Mouse (Mus musculus): ENCODE measurements at regions not wholly inside any gene's neighbourhood (a gene's known extent, or its start where the extent isn't known, plus 50 kb on each side); places are given as distances from the start of the nearest gene placed in this dataset.
A peak's percentile ranks its signal among the peaks of the same experiment; 100 is the strongest.

- Histone ChIP-seq H3K4me2 (no peak overlapping the region), H3K9ac (no peak overlapping the region), H3K27me3 (no peaks in the 10 kb centered on the region), H3K27ac (no peak overlapping the region), H3K36me3 (ENCODE audit: poor library complexity, severe bottlenecking) (no peaks in the 10 kb centered on the region), H3K4me3 (no peak overlapping the region), H3K4me1 (no peaks in the 10 kb centered on the region), H3K9me3 (replicated peaks) (peaks cover 8% of the 10 kb centered on the region)
- WGBS: 93% methylated on average over 12 of the region's 12 CpGs
- ATAC-seq: no peak
Measured at GRCm38 (mm10) chr12:110332616-110333154, 53.8 kb downstream of the Dio3 start.

GRCm38 (mm10) chr12:110334609-110335008, 55.7 kb downstream of the Dio3 start:
- Histone ChIP-seq H3K27me3 (no peaks in the 10 kb centered on the region), H3K4me1 (no peaks in the 10 kb centered on the region), H3K27ac (no peak overlapping the region), H3K4me3 (no peak overlapping the region), H3K9me3 (replicated peaks) (peaks cover 8% of the 10 kb centered on the region), H3K4me2 (no peak overlapping the region), H3K36me3 (ENCODE audit: poor library complexity, severe bottlenecking) (no peaks in the 10 kb centered on the region), H3K9ac (no peak overlapping the region)
- WGBS: 78% methylated on average over 2 of the region's 2 CpGs
- no peak for ATAC-seq

- Histone ChIP-seq H3K9me3 (replicated peaks) (no peaks in the 10 kb centered on the region), H3K9ac (no peak overlapping the region), H3K4me2 (no peak overlapping the region), H3K4me1 (no peaks in the 10 kb centered on the region), H3K27ac (no peak overlapping the region), H3K27me3 (no peaks in the 10 kb centered on the region), H3K4me3 (no peak overlapping the region), H3K36me3 (ENCODE audit: poor library complexity, severe bottlenecking) (no peaks in the 10 kb centered on the region)
- no peak for ATAC-seq
- 79% methylated on average over 4 of the region's 4 CpGs for WGBS
Measured at GRCm38 (mm10) chr12:110344280-110344827, 65.5 kb downstream of the Dio3 start.

- no peak overlapping the region for H3K9ac ChIP-seq
- WGBS: 67% methylated on average over 1 of the region's 1 CpGs
Measured at GRCm38 (mm10) chr12:110349621-110350020, 70.8 kb downstream of the Dio3 start.

GRCm38 (mm10) chr12:110355851-110356250, 77.0 kb downstream of the Dio3 start:
- no peak overlapping the region for H3K27ac ChIP-seq
- H3K4me2 ChIP-seq: no peak overlapping the region
- no peaks in the 10 kb centered on the region for H3K4me1 ChIP-seq
- no peak overlapping the region for H3K9ac ChIP-seq
- H3K9me3 ChIP-seq (replicated peaks): no peaks in the 10 kb centered on the region
- H3K4me3 ChIP-seq: no peak overlapping the region
- H3K27me3 ChIP-seq: no peaks in the 10 kb centered on the region
- ATAC-seq: no peak
- WGBS: 68% methylated on average over 6 of the region's 6 CpGs
- H3K36me3 ChIP-seq (ENCODE audit: poor library complexity, severe bottlenecking): no peaks in the 10 kb centered on the region

More at GRCm38 (mm10) chr12:110349621-110350020, 70.8 kb downstream of the Dio3 start:
- no peaks in the 10 kb centered on the region for H3K36me3 ChIP-seq (ENCODE audit: poor library complexity, severe bottlenecking)
- H3K4me1 ChIP-seq: no peaks in the 10 kb centered on the region
- H3K4me2 ChIP-seq: no peak overlapping the region
- H3K27me3 ChIP-seq: no peaks in the 10 kb centered on the region
- no peak for ATAC-seq
- H3K27ac ChIP-seq: no peak overlapping the region
- H3K4me3 ChIP-seq: no peak overlapping the region
- no peaks in the 10 kb centered on the region for H3K9me3 ChIP-seq (replicated peaks)

- Histone ChIP-seq H3K9ac (no peak overlapping the region), H3K27me3 (peaks cover 3% of the 10 kb centered on the region; the same call in 1 of the 2 replicates), H3K9me3 (replicated peaks) (no peaks in the 10 kb centered on the region), H3K4me3 (no peak overlapping the region), H3K4me2 (no peak overlapping the region), H3K36me3 (ENCODE audit: poor library complexity, severe bottlenecking) (no peaks in the 10 kb centered on the region), H3K27ac (no peak overlapping the region), H3K4me1 (no peaks in the 10 kb centered on the region)
- 96% methylated on average over 6 of the region's 6 CpGs for WGBS
- ATAC-seq: no peak
Measured at GRCm38 (mm10) chr12:110367102-110367501, 79.8 kb upstream of the Ppp2r5c start.

GRCm38 (mm10) chr12:110367822-110368221, 79.1 kb upstream of the Ppp2r5c start:
- ATAC-seq: no peak
- 86% methylated on average over 4 of the region's 4 CpGs for WGBS

GRCm38 (mm10) chr12:110371886-110372690, 74.8 kb upstream of the Ppp2r5c start:
- Histone ChIP-seq H3K27ac (no peak overlapping the region), H3K9ac (no peak overlapping the region), H3K27me3 (peaks cover 31% of the 10 kb centered on the region), H3K4me2 (no peak overlapping the region), H3K9me3 (replicated peaks) (no peaks in the 10 kb centered on the region), H3K36me3 (ENCODE audit: poor library complexity, severe bottlenecking) (no peaks in the 10 kb centered on the region), H3K4me1 (peaks cover 26% of the 10 kb centered on the region), H3K4me3 (no peak overlapping the region)
- ATAC-seq: no peak
- WGBS: 74% methylated on average over 13 of the region's 13 CpGs

More at GRCm38 (mm10) chr12:110367822-110368221, 79.1 kb upstream of the Ppp2r5c start:
- Histone ChIP-seq H3K9ac (no peak overlapping the region), H3K4me2 (no peak overlapping the region), H3K9me3 (replicated peaks) (no peaks in the 10 kb centered on the region), H3K36me3 (ENCODE audit: poor library complexity, severe bottlenecking) (no peaks in the 10 kb centered on the region), H3K4me1 (0 out of 2 replicates have a peak, but pooled peaks cover under 1% of the 10 kb centered on the region), H3K27ac (no peak overlapping the region), H3K4me3 (no peak overlapping the region), H3K27me3 (peaks cover 4% of the 10 kb centered on the region; the same call in 1 of the 2 replicates)

GRCm38 (mm10) chr12:110372986-110373385, 73.9 kb upstream of the Ppp2r5c start:
- H3K4me2 ChIP-seq: peak overlapping the region; percentile 46
- peaks cover 26% of the 10 kb centered on the region for H3K4me1 ChIP-seq
- peaks cover 39% of the 10 kb centered on the region for H3K27me3 ChIP-seq
- H3K27ac ChIP-seq: no peak overlapping the region
- ATAC-seq: no peak
- H3K36me3 ChIP-seq (ENCODE audit: poor library complexity, severe bottlenecking): no peaks in the 10 kb centered on the region
- H3K9ac ChIP-seq: no peak overlapping the region
- H3K4me3 ChIP-seq: no peak overlapping the region
- no peaks in the 10 kb centered on the region for H3K9me3 ChIP-seq (replicated peaks)
- WGBS: 40% methylated on average over 9 of the region's 9 CpGs

- no peaks in the 10 kb centered on the region for H3K36me3 ChIP-seq (ENCODE audit: poor library complexity, severe bottlenecking)
- peaks cover 39% of the 10 kb centered on the region for H3K27me3 ChIP-seq
- no peak overlapping the region for H3K4me3 ChIP-seq
- WGBS: 2% methylated on average over 27 of the region's 27 CpGs
- H3K4me2 ChIP-seq: peak overlapping the region; percentile 46
- no peak overlapping the region for H3K9ac ChIP-seq
- peaks cover 26% of the 10 kb centered on the region for H3K4me1 ChIP-seq
- no peak overlapping the region for H3K27ac ChIP-seq
- peak; percentile 87 for ATAC-seq
- H3K9me3 ChIP-seq (replicated peaks): no peaks in the 10 kb centered on the region
Measured at GRCm38 (mm10) chr12:110373408-110374065, 73.4 kb upstream of the Ppp2r5c start.

- peaks cover 39% of the 10 kb centered on the region for H3K27me3 ChIP-seq
- peak overlapping the region; percentile 21 for H3K4me2 ChIP-seq
- 1% methylated on average over 14 of the region's 15 CpGs for WGBS
- H3K4me1 ChIP-seq: peaks cover 26% of the 10 kb centered on the region
- H3K27ac ChIP-seq: no peak overlapping the region
- H3K9ac ChIP-seq: 0 out of 2 replicates have a peak overlapping the region, but pooled peaks have one; percentile 12
- H3K4me3 ChIP-seq: no peak overlapping the region
- no peaks in the 10 kb centered on the region for H3K36me3 ChIP-seq (ENCODE audit: poor library complexity, severe bottlenecking)
- H3K9me3 ChIP-seq (replicated peaks): no peaks in the 10 kb centered on the region
- ATAC-seq: no peak
Measured at GRCm38 (mm10) chr12:110375139-110375538, 71.8 kb upstream of the Ppp2r5c start.
